Mouse (Mus musculus): ENCODE results near the gene Il15. TPM values are rescaled to one million over a fixed set of nuclear protein-coding genes. Genes with fewer than 3 reads are reported as not detected.

Il15 gene
- polyA plus RNA-seq, 2 experiments = 2.9 to 6.1 TPM

DNA sequence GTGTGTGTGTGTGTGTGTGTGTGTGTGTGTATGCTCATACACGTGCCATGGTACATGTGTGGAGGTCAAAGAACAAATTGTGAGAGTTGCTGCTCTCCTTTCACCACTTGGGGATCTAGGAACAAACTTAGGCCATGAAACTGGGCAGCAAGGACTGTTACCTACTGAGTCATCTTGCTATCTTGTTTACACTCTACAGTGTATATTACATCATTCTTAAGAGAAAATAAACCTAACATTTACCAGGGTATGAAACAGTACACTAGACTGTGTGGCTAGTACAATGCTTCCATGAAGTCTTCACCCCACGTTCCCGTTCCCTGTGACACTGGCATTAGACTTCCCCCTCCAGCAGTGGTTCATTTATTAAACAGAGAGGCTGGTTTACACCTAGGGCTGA is 56.5 kb downstream of the Il15 start:
- 79% methylated on average over 3 of the region's 3 CpGs for WGBS
- Histone ChIP-seq H3K27me3 (ENCODE audit: control insufficient read depth, insufficient read depth, low read length) (no peaks in the 10 kb centered on the region), H3K4me2 (replicated peaks; ENCODE audit: low read depth, low read length, severe bottlenecking) (no peak overlapping the region), H3K36me3 (ENCODE audit: control insufficient read depth, insufficient read depth, low read length) (no peaks in the 10 kb centered on the region), H3K4me3 (replicated peaks; ENCODE audit: low read length) (no peak overlapping the region), H3K4me1 (ENCODE audit: control insufficient read depth, insufficient read depth, low read length) (no peaks in the 10 kb centered on the region), H3K9ac (ENCODE audit: low read depth, low read length, severe bottlenecking) (no peak overlapping the region), H3K27ac (replicated peaks; ENCODE audit: low read depth, low read length) (no peak overlapping the region; the same call in 1 of the 2 replicates), H3K9me3 (ENCODE audit: control insufficient read depth, low read length) (no peaks in the 10 kb centered on the region)
- no peak for ATAC-seq (ENCODE audit: low FRiP score, low read depth)
- TF ChIP-seq POLR2A (IDR thresholded peaks at IDR 0.05; ENCODE audit: borderline replicate concordance, extremely low read depth, insufficient read depth, insufficient read length) = no peak
- DNase-seq (ENCODE audit: low spot score) = no peak

DNA sequence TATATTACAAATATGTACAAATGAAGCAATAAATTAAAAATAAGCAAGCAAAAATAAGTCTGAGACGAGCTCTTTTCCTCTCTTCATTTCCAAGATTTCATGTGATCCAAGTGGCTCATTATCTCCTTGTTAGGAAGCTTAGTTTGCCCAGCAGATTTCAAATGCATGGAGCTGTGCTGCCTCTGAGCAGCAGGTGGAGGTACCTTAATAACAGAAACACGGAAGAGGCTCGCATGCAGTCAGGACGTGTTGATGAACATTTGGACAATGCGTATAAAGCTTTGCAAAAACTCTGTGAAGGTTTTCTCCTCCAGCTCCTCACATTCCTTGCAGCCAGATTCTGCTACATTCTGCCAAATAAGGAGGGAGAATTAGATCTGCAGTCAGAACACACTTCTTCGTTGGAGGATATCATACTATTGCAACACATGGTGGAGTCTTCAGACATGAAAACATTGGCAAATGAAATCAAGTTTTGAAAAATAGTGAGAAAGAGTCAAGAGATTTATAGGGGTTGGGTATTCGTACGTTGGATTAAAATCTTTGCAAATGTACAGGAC is 71.3 kb downstream of the Il15 start:
- Histone ChIP-seq H3K9ac (ENCODE audit: low read depth, low read length, severe bottlenecking) (no peak overlapping the region), H3K4me2 (replicated peaks; ENCODE audit: low read depth, low read length, severe bottlenecking) (no peak overlapping the region), H3K9me3 (ENCODE audit: control insufficient read depth, low read length) (no peaks in the 10 kb centered on the region), H3K27me3 (ENCODE audit: control insufficient read depth, insufficient read depth, low read length) (no peaks in the 10 kb centered on the region), H3K4me3 (replicated peaks; ENCODE audit: low read length) (no peak overlapping the region), H3K27ac (replicated peaks; ENCODE audit: low read depth, low read length) (no peak overlapping the region), H3K4me1 (ENCODE audit: control insufficient read depth, insufficient read depth, low read length) (no peaks in the 10 kb centered on the region), H3K36me3 (ENCODE audit: control insufficient read depth, insufficient read depth, low read length) (no peaks in the 10 kb centered on the region)
- ATAC-seq (ENCODE audit: low FRiP score, low read depth) (no peak), DNase-seq (ENCODE audit: low spot score) (no peak)
- WGBS = 85% methylated on average over 8 of the region's 8 CpGs
- TF ChIP-seq POLR2A (IDR thresholded peaks at IDR 0.05; ENCODE audit: borderline replicate concordance, extremely low read depth, insufficient read depth, insufficient read length) = no peak

DNA sequence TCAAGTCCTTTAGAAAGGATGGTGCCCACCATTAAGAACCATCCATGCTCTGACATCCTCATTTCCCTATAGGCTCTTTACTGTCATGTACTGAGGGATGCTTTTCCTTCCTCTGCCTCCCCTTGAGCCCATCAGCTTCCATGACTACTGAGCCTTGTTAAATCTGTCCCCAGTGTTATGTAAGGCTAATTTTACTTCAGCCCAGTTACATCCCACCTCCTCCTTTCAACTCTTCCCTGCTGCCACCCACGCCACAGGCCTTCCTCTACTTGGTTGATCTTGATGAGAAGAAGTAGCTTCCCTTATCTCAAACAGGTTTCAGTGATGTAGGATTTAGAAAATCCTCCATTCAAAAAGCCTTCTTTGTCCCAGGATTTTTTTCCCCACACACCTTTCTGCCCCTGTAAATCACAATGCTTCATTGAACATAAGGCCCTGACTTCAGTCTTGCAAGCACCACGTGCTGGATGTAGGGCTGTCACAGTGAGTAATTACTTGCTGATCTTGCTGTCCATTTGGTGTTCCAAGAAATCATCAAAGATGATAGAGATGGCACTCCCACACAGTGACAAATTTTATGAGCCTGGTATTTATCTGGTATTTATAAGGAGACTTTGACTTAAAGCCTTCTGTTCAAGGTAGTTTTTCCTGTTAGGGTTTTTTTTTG is 74.9 kb downstream of the Il15 start:
- no peak for ATAC-seq (ENCODE audit: low FRiP score, low read depth)

GRCm38 (mm10) chr8:82326061-82326460 is 77.0 kb downstream of the Il15 start:
- DNase-seq (ENCODE audit: low spot score) (no peak), ATAC-seq (ENCODE audit: low FRiP score, low read depth) (no peak)
- H3K4me3 ChIP-seq (replicated peaks; ENCODE audit: low read length) = no peak overlapping the region
- H3K27ac ChIP-seq (replicated peaks; ENCODE audit: low read depth, low read length) = no peak overlapping the region
- H3K9me3 ChIP-seq (ENCODE audit: control insufficient read depth, low read length) = no peaks in the 10 kb centered on the region
- no peak overlapping the region for H3K9ac ChIP-seq (ENCODE audit: low read depth, low read length, severe bottlenecking)
- H3K4me2 ChIP-seq (replicated peaks; ENCODE audit: low read depth, low read length, severe bottlenecking) = no peak overlapping the region
- no peaks in the 10 kb centered on the region for H3K36me3 ChIP-seq (ENCODE audit: control insufficient read depth, insufficient read depth, low read length)
- no peaks in the 10 kb centered on the region for H3K4me1 ChIP-seq (ENCODE audit: control insufficient read depth, insufficient read depth, low read length)
- no peaks in the 10 kb centered on the region for H3K27me3 ChIP-seq (ENCODE audit: control insufficient read depth, insufficient read depth, low read length)
- 55% methylated on average over 1 of the region's 1 CpGs for WGBS
- no peak for TF ChIP-seq POLR2A (IDR thresholded peaks at IDR 0.05; ENCODE audit: borderline replicate concordance, extremely low read depth, insufficient read depth, insufficient read length)

More for the DNA sequence above, 74.9 kb downstream of the Il15 start:
- 47% methylated on average over 2 of the region's 2 CpGs for WGBS
- Histone ChIP-seq H3K9ac (ENCODE audit: low read depth, low read length, severe bottlenecking) (no peak overlapping the region), H3K36me3 (ENCODE audit: control insufficient read depth, insufficient read depth, low read length) (no peaks in the 10 kb centered on the region), H3K4me2 (replicated peaks; ENCODE audit: low read depth, low read length, severe bottlenecking) (no peak overlapping the region), H3K27me3 (ENCODE audit: control insufficient read depth, insufficient read depth, low read length) (no peaks in the 10 kb centered on the region), H3K9me3 (ENCODE audit: control insufficient read depth, low read length) (no peaks in the 10 kb centered on the region), H3K4me3 (replicated peaks; ENCODE audit: low read length) (no peak overlapping the region), H3K27ac (replicated peaks; ENCODE audit: low read depth, low read length) (no peak overlapping the region), H3K4me1 (ENCODE audit: control insufficient read depth, insufficient read depth, low read length) (no peaks in the 10 kb centered on the region)
- no peak for DNase-seq (ENCODE audit: low spot score)
- no peak for TF ChIP-seq POLR2A (IDR thresholded peaks at IDR 0.05; ENCODE audit: borderline replicate concordance, extremely low read depth, insufficient read depth, insufficient read length)

- Histone ChIP-seq H3K4me3 (replicated peaks; ENCODE audit: low read length) (no peak overlapping the region), H3K36me3 (ENCODE audit: control insufficient read depth, insufficient read depth, low read length) (no peaks in the 10 kb centered on the region), H3K4me1 (ENCODE audit: control insufficient read depth, insufficient read depth, low read length) (no peaks in the 10 kb centered on the region), H3K27ac (replicated peaks; ENCODE audit: low read depth, low read length) (no peak overlapping the region), H3K9ac (ENCODE audit: low read depth, low read length, severe bottlenecking) (no peak overlapping the region), H3K9me3 (ENCODE audit: control insufficient read depth, low read length) (no peaks in the 10 kb centered on the region), H3K27me3 (ENCODE audit: control insufficient read depth, insufficient read depth, low read length) (no peaks in the 10 kb centered on the region), H3K4me2 (replicated peaks; ENCODE audit: low read depth, low read length, severe bottlenecking) (no peak overlapping the region)
- DNase-seq (ENCODE audit: low spot score) = peak; percentile 16
- no peak for ATAC-seq (ENCODE audit: low FRiP score, low read depth)
- TF ChIP-seq POLR2A (IDR thresholded peaks at IDR 0.05; ENCODE audit: borderline replicate concordance, extremely low read depth, insufficient read depth, insufficient read length) = no peak
- 60% methylated on average over 6 of the region's 6 CpGs for WGBS
These were observed 77.4 kb downstream of the Il15 start for GRCm38 (mm10) chr8:82325586-82325985.
